Mouse (Mus musculus) heart, embryonic 13.5 days (tissue): ENCODE data around the gene Mfsd10. TPM values are rescaled to one million over a fixed set of nuclear protein-coding genes. Genes with fewer than 3 reads are reported as not detected.

Experiments used
- ATAC-seq: fragments of 200-750 bp; cut with Nextera tagmentation; 2 replicates; pipeline ENCODE4 v1.8.0; 2017; ENCODE audit warnings: moderate TSS enrichment; ENCODE audit not compliant: insufficient number of reproducible peaks, low FRiP score, low TSS enrichment; ENCODE audit errors: extremely low read depth
- H3K27ac ChIP-seq: fragments of 300-500 bp; sonication (generic); replicated peaks from 2 replicates; pipeline ENCODE4 v1.5.1; 2015; ENCODE audit warnings: moderate library complexity, mild to moderate bottlenecking, inconsistent platforms
- H3K27me3 ChIP-seq: fragments of 300-500 bp; sonication (generic); replicated peaks from 2 replicates; pipeline ENCODE4 v1.6.1; 2015; ENCODE audit warnings: mild to moderate bottlenecking, inconsistent platforms
- H3K36me3 ChIP-seq: fragments of 300-500 bp; sonication (generic); 2 replicates; pipeline ENCODE4 v1.6.1; 2015; ENCODE audit warnings: mild to moderate bottlenecking, inconsistent platforms
- H3K4me1 ChIP-seq: fragments of 300-500 bp; sonication (generic); 2 replicates; pipeline ENCODE4 v1.6.1; 2015; ENCODE audit warnings: inconsistent platforms
- H3K4me2 ChIP-seq: fragments of 300-500 bp; sonication (generic); 2 replicates; pipeline ENCODE4 v1.6.1; 2015; ENCODE audit warnings: inconsistent platforms, mild to moderate bottlenecking, moderate library complexity
- H3K4me3 ChIP-seq: fragments of 300-500 bp; sonication (generic); 2 replicates; pipeline ENCODE4 v1.5.1; 2015; ENCODE audit warnings: moderate library complexity, mild to moderate bottlenecking, inconsistent platforms
- H3K9ac ChIP-seq: fragments of 300-500 bp; sonication (generic); 2 replicates; pipeline ENCODE4 v1.6.1; 2015; ENCODE audit warnings: inconsistent platforms, mild to moderate bottlenecking, moderate library complexity
- H3K9me3 ChIP-seq: fragments of 300-500 bp; sonication (generic); 2 replicates; pipeline ENCODE4 v1.6.1; 2016; ENCODE audit warnings: inconsistent platforms
- WGBS: fragments of 180-500 bp; shearing (Covaris S2); methylation state at CpG from one replicate; pipeline ENCODE4 v1.1.7; 2015; ENCODE audit warnings: mixed read lengths; 5-methylcytosine and 5-hydroxymethylcytosine counted together
- polyA plus RNA-seq: library from polyadenylated mRNA; unstranded; fragments of >200 nt; fragmentation: Nextera tagmentation; extraction: Ambion mirVana; gene quantifications from 2 replicates; pipeline ENCODE4 v1.2.1, GENCODE M21; 2015

Gene Mfsd10
- polyA plus RNA-seq: 75.1 and 78.4 TPM in 2 replicates

DNA sequence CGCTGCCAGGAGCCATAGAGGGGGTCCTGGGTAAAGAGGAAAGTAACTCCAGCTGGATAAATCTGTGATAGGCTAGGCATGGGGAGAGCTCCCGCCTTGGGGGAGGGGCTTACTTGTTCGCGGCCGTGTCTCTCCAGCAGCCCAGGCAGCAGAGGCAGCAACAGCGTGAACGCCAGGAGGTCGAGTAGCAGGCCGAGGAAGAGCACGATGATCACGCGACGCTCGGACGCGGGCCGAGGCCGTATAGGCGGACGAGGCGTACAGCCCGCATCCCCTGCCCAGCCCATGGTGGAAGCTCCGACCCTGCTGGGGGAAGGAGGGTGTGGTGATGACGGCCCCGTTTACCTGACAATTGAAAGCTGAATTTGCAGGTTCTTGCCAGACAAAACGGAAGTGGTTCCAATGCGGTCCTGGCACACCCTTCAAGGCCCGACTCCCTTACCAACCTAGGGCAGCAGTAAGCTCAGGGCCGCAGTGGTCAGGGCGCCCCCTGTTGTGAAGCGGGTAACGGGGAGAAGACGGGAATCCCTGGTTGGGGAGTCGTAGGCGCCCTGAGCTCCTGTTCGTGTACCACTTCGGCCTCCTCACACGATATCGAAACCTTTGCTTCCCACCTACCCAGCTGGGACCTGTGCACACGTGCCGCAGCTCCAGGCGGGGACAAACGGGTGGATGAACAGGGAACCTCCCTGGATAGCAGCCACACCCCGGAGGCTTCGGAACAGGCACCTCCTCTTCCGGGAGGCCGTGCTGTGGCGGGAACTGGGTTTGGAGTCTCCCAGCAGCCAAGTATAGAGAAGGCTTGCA lies at the start of gene Mfsd10:
TSS of gene Mfsd10 (minus strand) at position 732 of the 807 bp plus-strand sequence.
- WGBS: under 1% methylated on average over 48 of the region's 48 CpGs
- H3K27me3 ChIP-seq: no peaks in the 10 kb centered on the region
- peak within 1 kb of the TSS; percentile 86 for H3K27ac ChIP-seq
- peaks cover 26% of the 10 kb centered on the region for H3K4me1 ChIP-seq
- no peaks in the 10 kb centered on the region for H3K9me3 ChIP-seq
- H3K9ac ChIP-seq: peak within 1 kb of the TSS; percentile 86
- peak within 1 kb of the TSS; percentile 86 for H3K4me2 ChIP-seq
- H3K4me3 ChIP-seq: peak within 1 kb of the TSS; percentile 73
- peak; percentile 67 for ATAC-seq
- H3K36me3 ChIP-seq: peaks cover 81% of the 10 kb centered on the region

DNA sequence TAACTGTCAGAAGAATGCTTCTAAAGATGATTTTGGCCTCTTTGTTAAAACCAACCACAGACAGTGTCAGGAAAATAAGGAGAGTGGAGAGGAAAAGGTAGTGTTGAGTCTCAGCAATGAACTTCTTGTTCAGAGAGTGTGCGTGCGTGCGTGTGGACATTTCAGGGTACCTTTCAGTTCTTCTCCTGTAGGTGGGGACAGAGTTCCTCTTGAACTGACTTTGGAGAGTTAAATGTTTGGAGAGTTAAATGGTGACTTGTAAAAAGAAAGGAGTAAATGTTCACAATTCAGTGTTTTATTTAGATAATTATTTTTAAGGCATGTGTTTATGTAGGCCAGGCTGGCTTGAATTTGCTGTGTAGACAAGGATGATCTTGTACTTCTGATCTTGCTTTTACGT lies 33.3 kb upstream of the Mfsd10 start:
- ATAC-seq: no peak
- Histone ChIP-seq H3K4me3 (no peak overlapping the region), H3K27ac (no peak overlapping the region), H3K4me2 (no peak overlapping the region), H3K9ac (no peak overlapping the region), H3K36me3 (peaks cover 14% of the 10 kb centered on the region), H3K27me3 (no peaks in the 10 kb centered on the region), H3K9me3 (no peaks in the 10 kb centered on the region), H3K4me1 (no peaks in the 10 kb centered on the region)
- WGBS: 82% methylated on average over 4 of the region's 4 CpGs

DNA sequence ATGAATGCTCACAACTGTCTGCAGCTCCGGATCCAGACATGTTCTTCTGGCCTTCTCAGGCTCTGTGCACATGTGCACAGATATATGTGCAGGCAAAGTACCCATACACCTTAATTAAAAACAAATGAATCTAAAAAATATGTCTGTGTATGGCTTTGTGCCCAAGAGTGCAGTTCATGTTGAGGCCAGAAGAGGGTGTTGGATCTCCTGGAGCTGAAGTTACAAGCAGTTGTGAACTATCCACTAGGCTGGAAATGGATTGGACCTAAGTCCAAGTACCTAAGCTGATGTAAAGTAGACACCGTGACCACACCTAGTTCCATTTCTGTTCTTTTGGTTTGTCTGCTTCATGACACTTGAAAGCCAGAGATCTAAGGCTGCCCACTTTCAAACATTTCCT lies 32.5 kb upstream of the Mfsd10 start:
- H3K9me3 ChIP-seq: no peaks in the 10 kb centered on the region
- WGBS: 73% methylated on average over 2 of the region's 2 CpGs
- no peaks in the 10 kb centered on the region for H3K4me1 ChIP-seq
- ATAC-seq: no peak
- no peak overlapping the region for H3K9ac ChIP-seq
- H3K27ac ChIP-seq: no peak overlapping the region
- no peak overlapping the region for H3K4me2 ChIP-seq
- no peak overlapping the region for H3K4me3 ChIP-seq
- H3K27me3 ChIP-seq: no peaks in the 10 kb centered on the region
- peaks cover 14% of the 10 kb centered on the region for H3K36me3 ChIP-seq

DNA sequence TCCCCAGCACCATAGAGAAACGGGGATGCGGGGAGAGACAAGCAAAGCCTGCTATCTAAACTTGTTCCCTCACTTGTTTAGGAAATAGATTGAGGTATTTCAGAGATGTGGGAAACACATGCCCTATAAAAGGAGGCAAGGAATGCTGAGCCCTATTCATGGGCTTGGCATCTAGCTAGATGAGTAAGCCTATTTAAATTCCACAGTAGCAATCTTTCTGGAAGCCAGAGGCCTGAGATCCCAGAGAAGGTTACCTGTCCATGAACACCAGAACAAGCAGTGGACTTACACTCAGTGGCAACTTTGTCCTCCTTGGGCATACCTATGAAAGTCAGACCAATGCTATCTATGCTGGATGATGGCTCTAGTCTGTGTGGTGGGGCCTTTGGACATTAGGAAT lies 26.2 kb upstream of the Mfsd10 start:
- H3K4me2 ChIP-seq: no peak overlapping the region
- 0 out of 2 replicates have a peak, but pooled peaks cover 3% of the 10 kb centered on the region for H3K36me3 ChIP-seq
- no peak overlapping the region for H3K4me3 ChIP-seq
- ATAC-seq: no peak
- no peaks in the 10 kb centered on the region for H3K27me3 ChIP-seq
- 71% methylated on average over 2 of the region's 2 CpGs for WGBS
- H3K9ac ChIP-seq: no peak overlapping the region
- peaks cover 24% of the 10 kb centered on the region for H3K4me1 ChIP-seq
- H3K9me3 ChIP-seq: no peaks in the 10 kb centered on the region
- no peak overlapping the region for H3K27ac ChIP-seq

DNA sequence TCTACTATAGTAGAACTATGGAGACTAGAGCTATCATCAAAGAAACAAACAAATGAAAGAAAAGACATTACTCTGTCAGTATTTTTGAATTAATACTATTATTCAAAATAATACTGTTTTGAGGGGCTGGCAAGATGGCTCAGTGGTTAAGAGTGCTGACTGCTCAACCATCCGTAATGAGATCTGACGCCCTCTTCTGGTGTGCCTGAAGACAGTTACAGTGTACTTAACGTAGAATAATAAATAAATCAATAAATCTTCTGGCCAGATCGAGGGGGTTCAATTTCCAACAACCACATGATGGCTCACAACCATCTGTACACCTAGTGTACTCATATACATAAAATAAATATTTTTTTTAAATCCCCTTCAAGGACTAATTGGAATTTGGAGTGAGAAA lies 24.9 kb upstream of the Mfsd10 start:
- peaks cover 24% of the 10 kb centered on the region for H3K4me1 ChIP-seq
- no peaks in the 10 kb centered on the region for H3K9me3 ChIP-seq
- H3K4me3 ChIP-seq: no peak overlapping the region
- H3K27ac ChIP-seq: no peak overlapping the region
- H3K9ac ChIP-seq: no peak overlapping the region
- no peaks in the 10 kb centered on the region for H3K27me3 ChIP-seq
- H3K4me2 ChIP-seq: peak overlapping the region; percentile 81
- WGBS: 82% methylated on average over 4 of the region's 4 CpGs
- ATAC-seq: no peak
- H3K36me3 ChIP-seq: peaks cover 8% of the 10 kb centered on the region

DNA sequence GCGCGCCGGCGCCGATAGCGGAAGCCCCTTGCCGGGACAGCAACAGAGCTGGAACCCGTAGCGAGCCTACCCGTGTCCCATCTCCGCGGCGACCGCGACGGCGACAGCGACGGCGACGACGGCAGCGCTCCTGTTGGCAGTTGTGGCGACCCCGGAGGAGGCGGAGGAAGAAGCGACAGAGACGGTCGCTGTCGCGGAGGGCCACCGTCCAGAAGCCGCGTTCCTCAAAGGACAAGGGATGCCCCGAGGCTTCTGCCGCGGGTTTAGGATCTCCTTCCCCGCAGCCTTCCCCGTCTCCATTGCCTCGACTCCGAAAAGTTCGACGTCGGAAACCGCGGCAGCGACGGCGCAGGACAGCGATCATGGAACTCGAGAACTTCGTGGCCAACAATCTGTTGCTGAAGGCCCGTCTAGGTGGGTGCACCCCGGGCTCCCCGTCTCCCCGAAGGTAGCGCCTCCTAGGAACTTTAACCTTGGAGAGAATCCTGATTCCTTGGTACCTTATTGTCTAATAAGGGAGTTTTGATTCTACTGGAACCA lies 23.6 kb upstream of the Mfsd10 start:
- Histone ChIP-seq H3K27ac (peak overlapping the region; percentile 92), H3K4me3 (peak overlapping the region; percentile 85), H3K36me3 (peaks cover 15% of the 10 kb centered on the region), H3K4me1 (peaks cover 24% of the 10 kb centered on the region), H3K27me3 (no peaks in the 10 kb centered on the region), H3K4me2 (peak overlapping the region; percentile 81), H3K9me3 (no peaks in the 10 kb centered on the region), H3K9ac (peak overlapping the region; percentile 86)
- WGBS: under 1% methylated on average over 57 of the region's 57 CpGs
- no peak for ATAC-seq

DNA sequence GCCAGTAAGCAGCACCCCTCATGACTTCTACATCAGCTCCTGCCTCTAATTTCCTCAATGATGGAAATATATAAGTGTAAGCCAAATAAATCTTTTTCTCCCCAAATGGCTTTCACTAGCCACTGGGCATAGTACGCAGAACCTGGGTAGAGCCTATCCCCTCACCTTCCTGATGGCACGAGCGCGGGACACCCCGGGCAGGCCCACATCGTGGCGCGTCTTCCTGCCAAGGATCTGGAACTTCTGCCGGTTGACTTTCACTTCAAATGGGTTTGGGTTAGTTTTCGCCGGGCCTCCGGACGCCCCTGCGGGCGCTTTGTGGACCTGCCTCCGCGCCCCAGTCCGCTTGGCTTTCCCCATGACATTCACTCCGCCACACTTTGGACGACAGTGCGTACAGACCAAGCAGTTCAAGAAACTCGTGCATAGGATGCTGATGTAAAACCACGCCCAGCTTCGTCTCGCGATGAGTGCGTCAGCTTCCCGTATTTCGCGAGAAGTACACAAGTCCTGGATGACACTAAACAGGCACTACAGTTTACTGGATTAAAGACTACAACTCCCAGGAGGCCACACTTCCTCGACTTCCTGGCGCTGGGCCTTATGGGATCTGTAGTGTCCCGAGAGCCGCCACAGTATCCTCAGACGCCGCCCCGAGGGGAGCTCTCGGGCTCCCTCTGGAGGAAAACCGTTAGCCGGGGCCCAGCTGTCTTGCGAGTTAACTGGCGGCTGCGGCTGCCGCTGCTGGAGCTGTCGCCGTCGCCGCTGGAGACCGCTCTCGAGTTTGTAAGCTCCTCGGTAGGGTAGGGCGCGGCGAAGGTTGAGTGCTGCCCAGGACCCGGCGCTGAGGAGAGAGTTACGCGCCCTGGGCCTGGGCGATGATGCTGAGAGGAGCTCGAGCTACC lies 22.9 kb upstream of the Mfsd10 start, which contains the start of the genes Nop14 and Grk4:
TSS of gene Nop14 (minus strand) at position 463 of the 905 bp plus-strand sequence.
TSS of gene Grk4 (plus strand) at position 694 of the 905 bp plus-strand sequence.
- H3K27ac ChIP-seq: peak within 1 kb of the TSS; percentile 92
- H3K4me3 ChIP-seq: peak within 1 kb of the TSS; percentile 85
- H3K27me3 ChIP-seq: no peaks in the 10 kb centered on the region
- peak within 1 kb of the TSS; percentile 87 for H3K9ac ChIP-seq
- H3K36me3 ChIP-seq: peaks cover 23% of the 10 kb centered on the region
- no peaks in the 10 kb centered on the region for H3K9me3 ChIP-seq
- WGBS: under 1% methylated on average over 60 of the region's 60 CpGs
- peak within 1 kb of the TSS; percentile 81 for H3K4me2 ChIP-seq
- peak; percentile 99 for ATAC-seq
- H3K4me1 ChIP-seq: peaks cover 30% of the 10 kb centered on the region

DNA sequence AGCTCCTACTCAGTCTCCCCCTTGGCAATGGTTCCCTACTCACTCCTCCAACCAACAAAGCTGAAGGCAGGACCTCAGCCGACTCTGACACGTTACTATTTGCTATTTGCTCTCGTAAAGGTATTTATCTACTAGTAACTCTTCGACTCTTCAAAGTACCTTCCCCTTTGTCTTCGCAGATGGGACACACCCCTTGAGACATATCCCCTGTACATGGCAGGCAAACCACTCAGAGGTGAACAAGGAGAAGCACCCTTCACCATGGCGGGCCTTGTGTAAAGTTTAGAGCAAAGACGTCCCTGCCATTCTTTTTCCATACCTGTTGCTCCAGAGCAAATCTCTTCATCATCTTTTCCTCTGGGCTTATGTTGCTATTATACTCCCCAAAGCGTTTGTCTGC lies 20.5 kb upstream of the Mfsd10 start:
- no peaks in the 10 kb centered on the region for H3K27me3 ChIP-seq
- H3K4me3 ChIP-seq: no peak overlapping the region
- H3K9ac ChIP-seq: no peak overlapping the region
- no peak for ATAC-seq
- peaks cover 28% of the 10 kb centered on the region for H3K4me1 ChIP-seq
- peaks cover 46% of the 10 kb centered on the region for H3K36me3 ChIP-seq
- H3K27ac ChIP-seq: no peak overlapping the region
- no peak overlapping the region for H3K4me2 ChIP-seq
- H3K9me3 ChIP-seq: no peaks in the 10 kb centered on the region
- WGBS: 91% methylated on average over 8 of the region's 8 CpGs

DNA sequence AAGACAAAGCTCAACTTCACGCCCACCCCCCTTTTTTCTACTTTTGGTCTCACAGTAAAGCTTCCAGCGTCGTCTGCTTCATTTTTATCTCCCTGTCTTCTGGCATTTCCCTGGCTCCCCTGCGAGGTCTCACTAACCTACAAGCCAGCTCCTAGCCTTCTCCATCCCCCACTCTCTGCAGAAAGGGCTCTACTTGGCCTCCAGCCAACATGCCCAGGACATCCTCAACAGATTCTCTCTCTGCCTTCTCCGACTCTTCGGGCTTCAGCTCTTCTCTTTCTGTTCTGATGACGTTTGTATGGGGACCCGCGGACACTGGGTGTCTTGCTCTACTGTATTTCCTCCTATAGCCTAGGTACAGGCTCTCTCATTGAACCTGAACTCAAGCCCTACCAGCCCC lies 17.9 kb upstream of the Mfsd10 start:
- Histone ChIP-seq H3K9ac (0 out of 2 replicates have a peak overlapping the region, but pooled peaks have one; percentile 58), H3K9me3 (no peaks in the 10 kb centered on the region), H3K27ac (no peak overlapping the region), H3K4me3 (no peak overlapping the region), H3K27me3 (no peaks in the 10 kb centered on the region), H3K36me3 (peaks cover 73% of the 10 kb centered on the region), H3K4me2 (no peak overlapping the region), H3K4me1 (peaks cover 20% of the 10 kb centered on the region)
- no peak for ATAC-seq
- WGBS: 43% methylated on average over 9 of the region's 9 CpGs

DNA sequence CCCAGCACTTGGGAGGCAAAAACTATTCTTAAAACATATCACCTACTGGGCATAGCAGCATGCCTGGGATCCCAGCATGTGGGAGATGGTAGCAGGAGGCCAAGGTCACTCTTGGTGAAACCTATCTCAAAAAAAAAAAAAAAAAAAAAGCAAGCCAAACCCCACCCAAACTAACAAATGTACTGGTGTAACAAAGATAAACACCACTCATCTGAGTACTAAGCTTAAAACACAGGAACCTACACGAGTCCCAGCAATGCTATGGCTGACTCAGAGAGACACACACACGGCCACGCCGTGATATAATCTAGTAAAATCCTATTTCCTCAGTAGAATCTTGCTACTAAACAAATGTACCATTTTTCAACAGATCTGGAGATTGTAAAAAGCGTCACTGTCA lies 15.9 kb upstream of the Mfsd10 start:
- WGBS: 78% methylated on average over 5 of the region's 5 CpGs
- ATAC-seq: no peak
- peaks cover 11% of the 10 kb centered on the region for H3K4me1 ChIP-seq
- peaks cover 92% of the 10 kb centered on the region for H3K36me3 ChIP-seq
- no peak overlapping the region for H3K4me3 ChIP-seq
- no peak overlapping the region for H3K4me2 ChIP-seq
- H3K9me3 ChIP-seq: no peaks in the 10 kb centered on the region
- H3K9ac ChIP-seq: no peak overlapping the region
- no peak overlapping the region for H3K27ac ChIP-seq
- H3K27me3 ChIP-seq: no peaks in the 10 kb centered on the region

DNA sequence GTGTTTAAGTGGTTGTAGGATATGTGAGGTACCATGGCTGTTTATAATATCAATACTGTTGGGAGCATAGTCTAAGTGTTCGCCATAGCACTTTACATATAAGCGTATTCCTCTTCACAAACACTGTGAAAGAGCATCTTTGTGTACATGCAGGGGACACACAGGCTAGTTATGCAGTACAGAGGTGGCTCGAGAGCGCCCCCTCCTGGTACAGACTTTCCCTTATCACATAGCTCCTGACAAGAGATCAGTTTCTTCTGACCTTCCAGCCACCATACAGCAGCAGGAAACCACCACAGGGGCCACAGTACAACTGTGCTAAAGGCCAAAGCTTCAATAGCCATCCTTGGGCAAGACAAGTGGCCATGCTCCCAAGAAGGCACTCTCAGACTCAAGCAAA lies 10.6 kb upstream of the Mfsd10 start:
- 49% methylated on average over 4 of the region's 4 CpGs for WGBS
- Histone ChIP-seq H3K27ac (no peak overlapping the region), H3K27me3 (no peaks in the 10 kb centered on the region), H3K4me2 (no peak overlapping the region), H3K4me3 (no peak overlapping the region), H3K36me3 (peaks cover 100% of the 10 kb centered on the region), H3K9me3 (no peaks in the 10 kb centered on the region), H3K4me1 (no peaks in the 10 kb centered on the region), H3K9ac (no peak overlapping the region)
- no peak for ATAC-seq
